Mouse (Mus musculus) skeletal muscle tissue, adult 2 months (tissue): ENCODE data around the gene Tmem179b.
A peak's percentile ranks its signal among the peaks of the same experiment; 100 is the strongest.

Experiments
- DNase-seq: peaks from one replicate; pipeline ENCODE4 v3.0.0-alpha.2; 2012; ENCODE audit warnings: low read depth, low spot score

Gene Tmem179b

DNA sequence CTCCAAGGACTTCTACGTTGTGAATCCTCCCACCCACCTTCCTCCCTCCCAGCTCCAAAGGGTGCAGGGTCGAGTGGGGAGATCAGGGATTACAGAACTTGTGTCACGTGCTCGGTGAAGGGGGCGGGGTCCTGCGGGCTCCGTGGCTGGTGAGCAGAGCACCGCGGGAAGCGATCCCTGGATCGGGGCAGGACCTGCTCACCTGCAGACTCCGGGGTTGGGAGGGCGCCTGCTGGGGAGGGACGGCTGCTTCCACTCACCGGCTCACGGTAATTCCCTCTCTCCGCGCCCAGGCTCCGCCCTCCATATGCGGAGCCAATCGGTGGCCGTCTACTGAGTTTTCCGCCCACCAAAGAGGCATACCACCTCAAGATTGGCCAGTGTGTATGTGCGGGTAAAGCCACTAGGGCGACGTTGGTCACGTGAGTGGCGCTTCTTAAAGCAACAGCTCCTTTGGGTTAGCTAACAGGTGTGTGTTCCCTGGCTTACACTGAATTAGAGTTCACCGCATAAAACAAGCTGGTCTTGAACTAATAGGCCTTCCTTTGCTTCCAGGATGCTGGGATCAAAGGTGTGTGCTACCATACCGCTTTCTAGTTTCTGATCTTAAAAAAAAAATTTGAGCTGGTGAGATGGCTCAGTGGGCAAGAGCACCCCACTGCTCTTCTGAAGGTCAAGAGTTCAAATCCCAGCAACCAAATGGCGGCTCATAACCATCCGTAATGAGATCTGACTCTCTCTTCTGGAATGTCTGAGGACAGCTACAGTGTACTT lies 11.9 kb upstream of the Tmem179b start, which contains the start of gene Taf6l:
Gene Taf6l (minus strand): TSS at position 410 of the 774 bp plus-strand sequence.
- DNase-seq: peak; percentile 95

DNA sequence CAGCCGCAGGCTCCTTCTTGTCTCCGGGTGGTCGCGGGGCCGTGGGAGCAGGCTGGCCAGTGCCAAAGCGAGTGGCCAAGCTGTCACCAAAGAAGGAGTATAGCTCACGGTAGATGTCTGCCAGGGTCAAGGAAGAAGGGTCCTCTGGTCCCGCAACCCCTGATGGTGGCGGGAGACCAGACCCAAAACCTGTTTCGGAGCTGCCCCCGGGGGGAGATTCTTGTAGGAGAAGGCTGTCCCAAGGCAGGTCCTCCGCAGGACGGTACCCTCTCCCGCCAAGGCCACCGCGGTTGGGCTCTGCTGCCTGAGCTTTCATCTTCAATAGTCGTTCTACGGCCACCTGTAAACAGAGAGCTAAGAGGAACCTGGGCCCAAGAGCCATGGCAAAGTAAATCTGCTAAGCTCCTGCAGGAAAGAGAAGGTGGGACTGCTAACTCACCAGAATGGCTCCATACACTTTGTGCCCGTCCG lies 719 bp upstream of the Tmem179b start:
- no peak for DNase-seq

DNA sequence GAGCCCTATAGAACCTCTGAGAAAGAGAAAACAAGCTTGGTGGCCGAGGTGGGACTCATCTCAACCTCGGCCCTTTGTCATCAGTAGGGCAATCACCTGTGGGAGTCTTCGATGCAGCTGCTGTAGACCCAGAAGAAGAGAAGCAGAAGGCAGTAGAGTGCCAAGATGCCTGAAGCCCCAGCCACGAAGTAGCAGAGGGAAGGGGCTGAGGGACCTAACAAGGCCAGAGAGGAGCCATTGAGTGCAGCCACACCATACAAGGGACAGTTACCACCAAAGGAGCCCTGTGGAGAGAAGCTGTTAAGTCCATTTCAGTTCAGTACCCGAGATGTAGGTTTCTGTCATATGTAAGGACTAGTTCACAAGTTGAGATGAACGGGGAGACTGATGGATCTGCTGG lies 858 bp downstream of the Tmem179b start:
- DNase-seq: no peak

DNA sequence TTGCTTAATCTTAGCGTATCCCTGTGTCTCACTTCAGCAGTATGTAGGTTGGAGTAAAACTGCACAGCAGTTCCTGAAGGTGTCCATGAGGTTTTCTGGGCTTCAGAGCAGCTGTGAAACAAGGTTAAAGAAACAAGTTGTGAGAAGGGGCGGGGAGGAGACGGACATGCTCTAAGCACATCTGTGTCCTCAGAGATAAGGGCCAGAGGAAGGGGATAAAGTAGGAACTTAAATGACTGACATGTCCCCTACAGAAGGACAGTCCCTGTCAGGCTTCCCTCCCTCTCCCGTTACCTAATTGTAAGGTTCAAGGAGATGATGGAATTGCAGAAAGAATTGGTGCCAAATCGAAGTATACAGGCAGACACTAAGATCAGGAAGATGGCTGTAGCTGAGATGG lies 1.3 kb downstream of the Tmem179b start:
- DNase-seq: no peak

DNA sequence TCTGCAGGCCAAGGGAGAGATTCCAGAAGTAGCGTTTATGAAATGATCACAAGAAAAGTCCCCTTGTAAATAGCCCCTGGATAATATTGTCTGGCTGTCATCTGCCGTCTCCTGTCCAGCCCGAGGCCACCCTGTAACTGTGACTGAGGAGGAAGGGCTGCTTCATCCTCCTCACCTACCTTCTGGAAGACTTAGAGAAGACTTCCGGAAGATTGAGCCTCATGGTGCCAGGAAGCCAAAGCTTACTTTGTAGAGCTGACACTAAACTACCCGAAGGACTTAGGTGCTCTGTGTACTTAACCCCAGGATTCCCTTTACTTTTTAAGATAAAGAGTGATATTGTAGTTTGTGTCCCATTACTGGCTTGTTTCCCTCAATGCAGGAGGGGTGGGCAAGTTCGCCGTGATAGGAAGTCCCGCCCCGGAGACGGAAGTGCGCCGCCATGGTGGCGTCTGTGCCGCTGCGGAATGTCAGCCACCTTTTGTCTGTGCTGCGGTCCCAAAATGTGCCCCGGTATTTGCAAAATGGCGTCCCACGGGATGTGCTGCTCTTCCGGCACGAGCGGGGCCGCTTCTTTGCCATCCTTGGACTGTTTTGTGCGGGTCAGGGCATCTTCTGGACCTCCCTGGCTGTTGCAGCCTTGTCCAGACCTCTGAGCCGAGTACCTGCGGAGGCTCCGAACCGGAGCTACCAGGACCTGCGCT lies 3.5 kb downstream of the Tmem179b start, which contains the start of gene Tmem223:
Gene Tmem223 (plus strand): TSS at position 430 of the 704 bp plus-strand sequence.
- peak; percentile 52 for DNase-seq

DNA sequence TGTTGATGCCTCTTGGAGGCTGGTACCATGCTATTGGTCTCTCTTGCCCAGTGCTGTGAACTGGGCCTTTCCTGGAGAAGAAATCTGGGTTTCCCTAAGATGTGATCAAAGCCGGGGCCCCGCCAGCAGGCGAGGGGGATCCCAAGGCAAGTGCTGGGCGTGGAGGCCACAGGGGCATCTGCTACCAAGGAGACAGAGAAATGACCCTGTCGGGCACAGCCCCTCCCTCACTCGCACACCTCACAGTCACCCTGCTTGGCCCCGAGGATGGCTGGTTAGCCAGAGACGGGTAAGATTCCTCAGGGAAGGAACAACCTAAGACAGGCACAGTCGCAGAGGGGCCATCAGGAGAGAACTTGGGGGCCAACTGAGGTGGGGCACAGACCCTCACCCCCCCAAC lies 8.7 kb downstream of the Tmem179b start:
- DNase-seq: no peak

DNA sequence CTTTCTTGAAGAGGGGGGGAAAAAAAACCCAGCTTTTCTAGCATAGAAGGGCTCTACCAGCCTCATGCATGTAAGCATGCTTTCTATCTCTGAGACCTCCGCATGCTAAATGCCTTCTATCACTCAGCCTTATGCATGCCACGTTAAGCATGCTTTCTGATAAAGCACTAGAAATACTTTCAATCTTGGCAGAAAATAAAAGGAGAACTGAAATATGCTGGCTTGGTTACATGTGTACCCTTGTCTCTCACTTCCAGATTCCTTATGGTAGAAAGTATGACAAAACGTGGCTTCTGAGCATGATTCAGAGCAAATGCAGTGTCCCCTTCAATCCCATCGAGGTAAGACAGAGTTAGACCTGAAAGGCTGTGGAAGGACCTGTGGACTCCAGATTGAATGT lies 11.0 kb downstream of the Tmem179b start:
- no peak for DNase-seq

DNA sequence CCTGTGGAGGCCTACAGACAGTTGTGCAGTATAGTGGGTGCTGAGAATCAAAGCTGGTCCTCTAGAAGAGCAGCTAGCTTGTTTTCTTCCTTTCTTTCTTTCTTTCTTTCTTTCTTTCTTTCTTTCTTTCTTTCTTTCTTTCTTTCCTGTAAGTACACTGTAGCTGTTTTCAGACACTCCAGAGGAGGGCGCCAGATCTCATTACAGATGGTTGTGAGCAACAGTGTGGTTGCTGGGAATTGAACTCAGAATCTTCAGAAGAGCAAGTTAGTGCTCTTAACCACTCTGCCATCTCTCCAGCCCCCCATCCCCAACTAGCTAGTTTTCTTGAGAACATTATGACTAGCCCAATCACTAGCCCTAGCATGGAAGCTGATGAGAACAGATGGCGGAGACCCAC lies 13.5 kb downstream of the Tmem179b start:
- DNase-seq: no peak

DNA sequence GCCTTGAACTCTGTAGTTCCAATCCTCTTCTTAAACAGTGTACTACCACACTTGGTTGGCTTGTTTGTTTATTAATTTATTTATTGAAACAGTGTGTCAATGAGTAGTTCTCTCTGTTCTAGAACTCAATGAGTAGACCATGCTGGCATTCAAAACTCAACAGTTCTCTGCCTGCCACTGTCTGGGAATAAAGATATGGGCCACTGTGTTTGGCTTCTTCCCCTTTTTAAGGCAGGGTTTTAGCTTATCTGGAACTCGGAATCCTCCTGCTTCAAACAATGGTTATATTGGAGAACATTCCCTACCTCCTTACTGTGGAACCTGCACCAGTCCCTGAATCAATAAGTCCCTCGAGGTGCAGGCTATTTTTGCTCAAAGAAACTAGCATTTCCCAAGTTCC lies 15.4 kb downstream of the Tmem179b start:
- DNase-seq: no peak

DNA sequence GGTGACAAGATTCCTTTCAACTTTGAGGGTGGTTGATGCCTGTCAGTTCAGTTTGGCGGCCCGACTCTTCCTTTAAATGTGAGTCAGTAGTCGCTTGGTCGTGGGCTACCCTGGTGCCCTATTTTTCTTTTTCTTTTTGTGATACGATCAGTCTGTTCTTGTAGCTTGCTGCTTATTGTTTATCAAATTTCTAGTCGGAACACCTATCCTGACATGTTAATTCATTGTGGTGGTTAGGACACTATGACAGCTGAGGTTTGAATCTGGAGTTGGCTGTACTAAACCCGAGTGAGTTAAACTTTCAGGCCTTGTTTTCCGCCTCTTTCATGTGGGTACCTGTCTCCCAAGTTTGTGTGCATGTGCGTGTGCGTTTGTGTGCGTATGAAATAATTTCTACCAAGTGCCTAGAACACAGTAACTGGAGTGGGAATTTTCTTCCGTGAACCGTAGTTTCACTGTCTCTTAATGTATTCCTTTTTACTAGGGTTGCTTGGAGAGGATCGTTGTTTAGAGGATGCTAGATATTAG lies 16.7 kb downstream of the Tmem179b start:
- no peak for DNase-seq

DNA sequence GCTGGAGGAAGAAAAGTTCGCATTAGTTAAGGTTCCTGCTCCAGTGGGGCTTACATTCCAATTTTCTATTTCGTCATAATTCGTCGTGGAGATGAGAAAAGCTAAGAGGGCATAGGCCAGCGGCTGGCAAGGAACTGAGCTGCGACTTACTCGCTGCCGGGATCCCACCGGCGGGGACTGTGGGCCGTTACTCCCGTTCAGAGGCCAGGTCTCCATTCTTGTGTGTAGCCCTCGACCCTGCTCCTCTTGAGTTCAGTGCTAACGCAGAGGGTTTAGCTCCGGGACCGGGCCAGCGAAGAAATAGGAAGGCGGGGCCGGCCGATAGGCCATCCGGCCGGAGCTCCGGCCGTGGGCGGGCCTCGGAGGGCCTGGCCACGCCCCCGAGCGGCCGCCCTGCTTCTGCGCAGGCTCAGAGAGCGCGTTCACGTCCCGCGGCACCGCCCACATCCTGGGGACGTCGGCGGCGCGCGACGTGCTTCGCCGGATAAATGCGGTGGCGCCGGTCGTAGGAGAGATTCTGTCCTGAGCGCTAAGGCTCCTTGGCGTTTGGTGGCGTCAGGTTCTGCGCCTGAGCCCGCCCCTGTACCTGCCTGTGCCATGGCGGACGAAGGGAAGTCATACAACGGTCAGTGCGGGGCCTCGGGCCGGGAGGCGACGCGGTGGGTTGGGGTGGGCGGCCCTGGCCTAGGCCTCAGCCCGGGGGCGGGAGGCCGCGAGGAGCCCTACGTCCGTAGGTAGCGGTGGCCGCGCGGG lies 17.5 kb downstream of the Tmem179b start, which contains the start of gene Nxf1:
Gene Nxf1 (plus strand): TSS at position 439 of the 753 bp plus-strand sequence.
- DNase-seq: peak; percentile 93

DNA sequence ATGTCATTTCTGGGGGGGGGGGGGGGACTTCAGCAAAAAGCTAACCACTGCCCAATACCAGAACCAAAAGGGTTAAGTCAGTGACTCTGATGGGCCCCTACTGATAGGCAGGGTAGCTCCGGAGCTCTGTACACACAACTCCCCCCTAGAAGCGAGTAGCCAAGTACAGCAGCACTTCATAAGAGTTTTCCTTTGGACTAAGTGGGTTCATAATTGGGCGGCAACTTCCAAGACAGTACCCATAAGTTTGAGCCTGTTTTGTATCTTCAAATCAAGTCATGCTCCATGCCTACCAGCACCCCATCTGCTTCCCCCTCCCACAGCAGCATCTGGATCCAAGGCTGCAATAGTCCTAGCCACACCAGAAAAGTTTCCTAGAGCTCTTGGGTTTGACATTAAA lies 18.6 kb downstream of the Tmem179b start:
- no peak for DNase-seq

DNA sequence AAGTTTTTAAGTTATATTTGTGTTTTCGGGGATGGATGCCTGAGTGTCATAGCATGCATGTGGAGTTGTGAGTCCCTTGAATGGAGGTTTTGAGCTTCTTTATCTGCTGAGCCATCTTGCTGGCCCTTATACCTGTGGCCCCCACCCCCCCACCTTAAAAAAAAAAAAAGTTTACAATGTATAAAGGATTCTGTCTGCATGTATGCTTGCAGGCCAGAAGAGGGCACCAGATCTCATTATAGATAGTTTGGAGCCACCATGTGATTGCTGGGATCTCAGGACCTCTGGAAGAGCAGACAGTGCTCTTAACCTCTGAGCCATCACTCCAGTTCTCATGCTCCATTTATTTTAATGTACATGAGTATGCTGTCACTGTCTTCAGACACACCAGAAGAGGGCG lies 26.9 kb downstream of the Tmem179b start:
- no peak for DNase-seq

DNA sequence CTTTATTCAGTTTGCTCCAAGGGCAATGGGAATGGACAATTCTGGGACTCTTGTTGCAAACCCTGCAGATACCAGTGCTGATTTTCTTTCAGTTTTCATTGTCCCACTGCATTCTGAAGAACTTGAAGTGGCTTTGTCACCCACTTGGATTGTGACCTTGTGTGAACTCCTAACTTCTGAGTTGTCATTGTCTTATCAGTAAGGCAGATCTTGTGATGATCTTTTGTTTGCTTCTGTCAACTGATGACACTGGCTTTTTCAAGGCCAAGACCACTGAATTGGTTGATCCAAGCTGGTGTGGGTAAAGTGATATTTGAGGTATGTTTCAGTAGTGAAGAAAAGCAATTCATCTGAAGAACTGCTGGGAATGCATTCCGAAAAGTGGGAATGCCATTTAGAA lies 28.9 kb downstream of the Tmem179b start:
- no peak for DNase-seq

DNA sequence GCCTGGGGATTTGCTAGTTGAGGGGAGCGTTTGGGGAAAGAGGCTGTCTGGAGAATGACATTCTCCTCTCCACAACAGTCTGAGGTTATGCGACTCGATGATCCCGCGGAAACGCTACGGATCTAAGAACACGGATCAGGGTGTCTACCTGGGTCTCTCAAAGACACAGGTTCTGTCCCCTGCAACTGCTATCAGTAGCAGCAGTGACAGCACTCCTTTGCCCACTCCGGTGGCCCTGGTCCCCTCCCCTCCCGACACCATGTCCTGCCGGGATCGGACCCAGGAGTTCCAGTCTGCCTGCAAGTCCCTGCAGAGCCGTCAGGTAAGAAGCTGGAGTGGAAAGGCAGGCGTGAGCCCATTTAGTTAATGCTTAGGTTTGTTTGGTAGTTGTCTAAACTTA lies 32.1 kb downstream of the Tmem179b start:
- no peak for DNase-seq

DNA sequence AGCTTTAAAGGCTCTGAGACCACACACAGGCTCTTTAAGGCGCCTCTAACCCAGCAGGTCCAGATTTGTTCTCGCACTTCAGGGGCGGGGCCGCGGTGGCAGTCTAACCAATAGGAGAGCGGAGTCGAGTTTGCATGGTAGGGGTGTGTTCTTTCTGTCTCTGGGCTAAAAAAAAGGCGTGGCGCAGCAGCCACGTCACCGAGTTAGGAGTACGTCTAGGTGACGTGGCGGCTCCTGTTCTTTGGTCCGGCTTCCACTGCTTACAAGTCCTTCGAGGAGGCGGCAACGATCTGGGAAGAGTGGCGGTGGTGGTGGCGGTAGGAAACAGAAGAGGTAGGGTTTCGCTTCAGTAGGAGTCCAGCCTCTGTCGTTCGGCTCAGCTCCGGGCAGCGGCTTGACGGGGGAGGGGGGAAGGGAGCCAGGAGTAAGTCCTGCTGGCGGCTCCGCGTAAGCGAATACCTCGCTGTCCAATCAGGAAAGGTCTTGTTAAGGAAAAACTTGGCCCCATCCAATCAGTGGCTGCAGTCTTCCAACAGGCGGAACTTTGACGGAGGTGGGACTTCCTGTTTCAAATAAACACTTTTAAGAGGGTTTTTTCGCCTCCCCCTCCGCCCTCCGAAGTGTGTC lies 32.9 kb downstream of the Tmem179b start, which contains the start of gene Stx5a:
Gene Stx5a (plus strand): TSS at position 171 of the 627 bp plus-strand sequence.
- peak; percentile 97 for DNase-seq

DNA sequence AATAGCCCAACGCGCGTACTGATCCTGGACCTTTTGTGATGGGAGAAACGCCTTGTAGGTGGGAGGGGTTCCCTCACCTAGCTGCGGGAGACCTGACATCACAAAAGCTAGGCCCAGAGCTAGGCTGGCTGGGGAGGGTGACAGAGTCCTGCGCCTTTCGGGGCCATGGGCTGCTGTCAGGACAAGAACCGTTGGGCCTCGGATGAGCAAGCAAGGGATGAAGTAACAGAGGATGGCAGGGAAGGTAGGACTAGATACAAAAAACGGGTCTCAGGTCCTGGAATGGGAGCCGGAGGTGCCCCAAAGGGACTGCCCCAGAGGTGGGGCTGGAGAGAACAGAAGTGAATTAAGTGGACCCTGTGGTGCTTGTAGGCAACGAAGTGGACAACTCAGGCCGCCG lies 33.7 kb downstream of the Tmem179b start, which contains the start of gene 1700092M07Rik:
Gene 1700092M07Rik (plus strand): TSS at position 116 of the 400 bp plus-strand sequence.
- DNase-seq: no peak

DNA sequence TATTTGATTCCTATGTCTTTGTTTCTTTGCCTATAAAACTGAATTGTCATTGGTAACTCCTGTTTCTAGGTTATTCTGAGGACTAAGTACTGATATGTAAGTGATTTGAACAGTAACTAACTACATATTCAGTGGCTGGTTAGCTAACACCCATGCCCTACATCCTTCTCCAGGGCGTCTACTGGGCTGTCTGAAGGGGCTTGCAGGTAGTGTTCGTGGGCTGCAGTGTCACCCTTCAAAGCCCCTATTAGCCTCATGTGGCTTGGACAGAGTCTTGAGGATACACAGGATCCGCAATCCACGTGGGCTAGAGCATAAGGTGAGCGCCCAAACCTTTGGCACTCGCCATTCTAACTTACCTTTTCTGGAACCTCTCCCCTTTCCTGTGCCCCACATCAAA lies 34.6 kb downstream of the Tmem179b start:
- no peak for DNase-seq

DNA sequence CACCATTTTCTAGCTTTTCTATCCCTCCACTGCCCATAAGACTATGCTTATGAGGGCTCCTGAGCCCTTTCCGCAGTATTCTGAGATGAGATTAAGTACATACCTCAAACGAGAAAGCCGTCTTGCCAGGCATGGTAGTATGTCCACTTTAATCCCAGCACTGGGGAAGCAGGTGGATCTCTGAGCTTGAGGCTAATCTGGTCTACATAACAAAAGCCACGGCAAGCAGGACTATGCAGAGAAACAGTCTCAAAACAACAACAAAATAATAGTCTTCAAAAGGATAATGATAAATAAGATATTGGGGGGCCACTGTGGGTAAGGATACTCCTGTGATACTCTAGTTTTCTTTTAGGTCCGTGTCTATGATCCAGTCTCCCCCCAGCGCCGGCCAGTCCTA lies 35.4 kb downstream of the Tmem179b start:
- DNase-seq: no peak

DNA sequence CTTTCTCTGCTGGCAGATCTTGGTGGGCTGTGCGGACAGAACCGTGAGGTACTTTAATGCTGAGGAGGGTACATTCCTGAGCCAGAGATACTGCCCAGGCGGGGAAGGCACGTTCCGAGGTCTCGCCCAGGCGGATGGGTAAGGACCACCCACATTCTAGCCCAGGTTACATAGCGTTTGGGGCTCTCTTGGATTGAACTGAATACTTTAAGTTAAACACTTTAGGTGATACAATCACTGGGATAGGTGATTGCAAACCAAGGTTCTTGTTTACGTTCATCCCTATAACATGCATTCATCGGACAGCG lies 38.2 kb downstream of the Tmem179b start:
- no peak for DNase-seq
